Mouse (Mus musculus): ENCODE results near the gene Coq4.

Gene Coq4

GRCm38 (mm10) chr2:29802075-29802826 lies 15.0 kb downstream of the Coq4 start, which contains the start of gene Slc27a4:
TSS of gene Slc27a4 (plus strand) at chr2:29802634.
- peak; percentile 95 for DNase-seq (ENCODE audit: low spot score)

DNA sequence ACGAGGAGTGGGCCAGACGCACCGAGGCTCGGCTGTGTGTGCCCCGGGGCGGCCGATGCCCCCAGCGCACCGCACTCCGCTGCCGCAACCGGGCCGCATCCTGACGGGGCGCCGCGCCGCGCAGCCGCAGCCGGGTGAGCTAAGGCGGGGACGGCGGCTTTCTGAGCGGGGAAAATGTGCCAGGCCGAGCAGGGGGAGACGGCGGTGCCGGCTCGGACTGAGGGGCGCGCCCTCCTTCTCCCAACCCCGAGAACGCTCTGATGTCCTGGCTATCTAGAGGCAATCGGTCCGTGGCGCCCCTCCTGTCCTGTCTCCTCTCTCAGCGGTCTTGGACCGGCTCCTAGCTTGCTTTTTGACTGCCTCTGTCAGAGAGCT lies 15.5 kb downstream of the Coq4 start:
- peak; percentile 30 for DNase-seq (ENCODE audit: low spot score)

- no peak for DNase-seq (ENCODE audit: low spot score)
Measured at GRCm38 (mm10) chr2:29803400-29803831, 16.1 kb downstream of the Coq4 start.

GRCm38 (mm10) chr2:29815678-29816371 lies 28.5 kb downstream of the Coq4 start:
- no peak for DNase-seq (ENCODE audit: low spot score)

DNA sequence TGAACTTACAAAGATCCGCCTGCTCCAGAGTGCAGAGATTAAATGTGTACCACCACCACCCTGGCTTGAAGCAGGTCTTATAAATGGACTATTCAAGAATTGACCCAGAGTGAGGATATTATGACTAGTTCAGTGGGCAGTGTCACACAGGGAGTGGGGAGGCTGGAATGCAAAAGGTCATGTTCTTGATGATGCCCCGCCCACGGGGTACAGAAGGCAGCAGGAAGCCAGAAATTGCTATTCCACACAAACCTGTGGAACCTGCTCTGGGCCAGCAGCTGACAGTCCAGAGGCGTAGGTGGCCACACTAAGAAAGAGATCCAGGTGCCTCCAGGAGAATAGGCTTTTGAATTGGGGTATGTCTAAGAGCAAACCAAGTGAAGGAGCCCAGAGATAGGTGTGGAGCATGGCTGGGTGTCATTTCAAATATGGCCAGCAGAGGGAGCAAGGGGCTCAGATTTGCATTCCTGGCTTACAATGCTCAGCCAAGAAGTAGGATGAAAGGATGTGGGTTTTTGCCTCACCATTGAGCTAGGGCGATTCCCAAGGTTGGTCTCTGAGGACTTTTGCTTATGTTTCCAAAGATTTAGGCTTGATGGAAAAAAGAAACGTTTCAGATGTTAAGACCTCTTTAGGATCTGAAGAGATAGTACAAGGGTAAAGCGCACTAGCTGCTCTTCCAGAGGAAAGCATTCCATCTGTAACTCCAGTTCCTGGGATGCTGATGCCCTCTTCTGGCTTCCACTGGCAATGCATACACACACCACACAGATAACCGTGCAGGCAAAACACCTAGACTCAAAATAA lies 30.3 kb downstream of the Coq4 start:
- DNase-seq (ENCODE audit: low spot score), result peak; percentile 60

GRCm38 (mm10) chr2:29819363-29819762 lies 32.1 kb downstream of the Coq4 start:
- no peak for DNase-seq (ENCODE audit: low spot score)

GRCm38 (mm10) chr2:29820025-29820817 lies 32.9 kb downstream of the Coq4 start, which contains the start of gene Urm1:
TSS of gene Urm1 (plus strand) at chr2:29820075.
- peak; percentile 68 for DNase-seq (ENCODE audit: low spot score)

GRCm38 (mm10) chr2:29826318-29826925 lies 39.1 kb downstream of the Coq4 start:
- DNase-seq (ENCODE audit: low spot score), result no peak

DNA sequence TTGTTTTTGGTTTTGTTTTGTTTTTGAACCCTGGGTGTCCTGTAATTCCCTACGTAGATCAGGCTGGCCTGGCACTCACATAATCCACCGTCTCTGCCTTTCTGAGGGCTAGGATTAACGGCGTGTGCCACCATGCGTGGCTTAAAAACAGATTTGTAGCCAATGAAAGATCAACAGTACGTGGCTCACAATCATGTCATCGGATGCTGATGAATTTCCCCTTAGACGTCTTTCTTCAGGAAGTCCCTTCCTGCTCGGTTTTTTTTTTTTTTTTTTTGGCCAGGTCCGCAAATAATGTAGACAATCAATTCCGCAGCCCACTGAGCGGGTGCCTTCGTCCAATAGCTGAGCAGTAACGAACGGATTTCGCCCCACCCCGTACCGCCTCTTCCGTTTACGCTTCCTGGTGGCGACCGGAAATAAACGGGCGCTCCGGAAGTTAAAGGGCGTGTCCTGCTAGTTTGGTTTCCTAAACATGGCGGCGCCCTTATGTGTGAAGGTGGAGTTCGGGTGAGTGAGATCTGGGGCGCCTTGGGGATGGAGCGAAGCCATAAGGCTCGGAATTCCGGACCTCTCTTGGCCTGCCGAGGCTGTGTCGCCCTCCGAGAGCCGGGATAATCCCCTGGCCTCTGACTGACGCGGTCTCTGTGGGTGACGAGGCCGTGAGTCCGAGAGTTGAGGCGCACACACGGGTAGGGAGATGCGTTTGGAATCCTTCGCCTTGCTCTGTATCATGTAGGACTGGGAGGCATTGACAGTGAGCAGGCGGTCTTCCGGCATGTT lies 39.8 kb downstream of the Coq4 start:
- DNase-seq (ENCODE audit: low spot score), result peak; percentile 96

DNA sequence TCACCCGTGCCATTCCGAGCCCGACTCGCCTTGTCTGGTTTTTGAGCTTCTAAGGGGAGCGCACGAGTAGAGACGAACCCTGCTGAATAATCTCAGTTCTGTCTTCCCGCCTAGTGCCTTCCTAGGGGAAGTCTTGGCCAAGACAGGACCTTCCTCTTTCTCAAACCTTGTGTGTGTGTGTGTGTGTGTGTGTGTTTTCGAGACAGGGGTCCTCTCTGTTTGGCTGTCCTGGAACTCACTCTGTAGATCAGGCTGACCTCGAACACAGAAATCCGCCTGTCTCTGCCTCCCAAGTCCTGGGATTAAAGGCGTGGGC lies 40.4 kb downstream of the Coq4 start:
- no peak for DNase-seq (ENCODE audit: low spot score)

DNA sequence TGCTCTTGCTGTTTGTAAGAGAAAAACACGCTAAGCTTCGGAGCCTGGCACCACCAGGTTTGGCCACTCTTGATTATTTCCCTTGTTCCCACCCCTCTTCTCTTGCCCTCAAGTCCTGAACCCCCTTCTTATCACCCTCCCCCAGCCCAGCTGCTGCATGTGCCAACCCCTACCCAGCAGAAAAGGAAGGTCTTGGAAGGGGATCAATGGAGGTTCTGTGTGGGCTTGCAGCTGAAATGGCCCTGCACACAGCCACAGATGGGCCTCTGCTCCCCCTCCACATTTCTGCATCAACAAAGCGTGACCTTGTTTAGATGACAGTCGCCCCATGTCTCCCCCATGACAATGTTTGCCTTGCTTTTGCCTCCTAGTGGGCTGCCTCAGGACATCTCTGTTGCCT lies 43.8 kb downstream of the Coq4 start:
- DNase-seq (ENCODE audit: low spot score), result no peak

DNA sequence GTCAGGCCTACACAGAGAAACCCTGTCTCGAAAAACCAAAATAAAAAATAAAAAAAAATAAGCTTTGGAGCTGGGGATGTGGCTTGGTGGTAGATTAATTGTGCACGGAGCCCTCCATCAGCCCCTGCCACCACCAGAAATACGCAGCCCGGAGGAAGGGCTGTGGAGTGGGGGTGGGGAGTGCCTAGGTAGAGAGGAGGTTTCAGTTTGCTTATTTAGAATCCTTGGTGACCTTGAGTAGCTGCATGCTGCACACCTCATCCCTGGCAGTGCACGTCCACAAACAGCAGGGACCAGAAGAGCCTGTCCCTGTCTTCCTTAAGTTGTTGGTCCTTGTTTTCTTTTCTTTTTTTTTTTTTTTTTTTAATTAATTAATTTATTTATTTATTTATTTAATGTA lies 46.5 kb downstream of the Coq4 start:
- DNase-seq (ENCODE audit: low spot score), result no peak

GRCm38 (mm10) chr2:29835391-29835899 lies 48.2 kb downstream of the Coq4 start:
- DNase-seq (ENCODE audit: low spot score), result no peak

DNA sequence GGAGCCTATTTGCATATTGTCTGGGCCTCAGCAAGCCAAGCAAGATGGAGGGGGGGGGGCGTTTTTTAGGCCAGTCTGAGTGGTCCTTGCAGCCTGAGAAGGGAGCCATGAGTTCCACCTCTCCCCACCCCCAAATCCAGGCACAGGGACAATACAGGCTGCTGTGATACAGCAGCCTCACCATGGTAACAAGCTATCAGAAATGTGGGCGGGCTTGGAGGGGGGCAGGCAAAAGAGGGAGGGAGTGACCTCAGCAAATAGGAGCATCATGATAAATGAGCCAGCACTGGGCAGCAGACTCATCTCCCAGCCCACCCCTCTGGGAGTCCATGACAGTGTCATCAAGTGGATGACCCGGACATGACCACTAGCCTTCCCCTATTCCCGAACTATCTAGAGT lies 52.2 kb downstream of the Coq4 start:
- no peak for DNase-seq (ENCODE audit: low spot score)

- no peak for DNase-seq (ENCODE audit: low spot score)
Measured at GRCm38 (mm10) chr2:29843231-29844105, 56.2 kb downstream of the Coq4 start.

DNA sequence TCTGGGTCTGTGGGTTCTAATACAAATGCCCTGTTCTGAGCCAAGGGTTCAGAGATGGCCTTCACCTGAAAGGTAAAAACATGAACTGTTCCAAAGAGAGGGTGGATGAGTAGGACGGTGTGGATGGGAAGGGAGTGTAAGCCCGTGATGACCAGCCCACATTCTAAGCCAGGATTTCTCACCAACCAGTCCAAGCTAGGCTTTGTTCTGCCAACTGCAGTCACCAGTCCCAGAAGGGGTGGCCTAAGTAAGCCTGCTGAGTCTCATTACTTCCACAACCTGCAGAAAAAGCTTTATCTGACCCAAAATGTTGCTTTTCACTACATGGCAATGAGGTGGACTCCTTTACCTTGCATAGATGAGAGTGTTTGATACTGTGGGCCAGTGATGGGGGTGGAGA lies 56.8 kb downstream of the Coq4 start:
- DNase-seq (ENCODE audit: low spot score), result no peak

- DNase-seq (ENCODE audit: low spot score), result no peak
Measured at GRCm38 (mm10) chr2:29844661-29845060, 57.4 kb downstream of the Coq4 start.

GRCm38 (mm10) chr2:29845636-29846035 lies 58.3 kb downstream of the Coq4 start:
- no peak for DNase-seq (ENCODE audit: low spot score)

DNA sequence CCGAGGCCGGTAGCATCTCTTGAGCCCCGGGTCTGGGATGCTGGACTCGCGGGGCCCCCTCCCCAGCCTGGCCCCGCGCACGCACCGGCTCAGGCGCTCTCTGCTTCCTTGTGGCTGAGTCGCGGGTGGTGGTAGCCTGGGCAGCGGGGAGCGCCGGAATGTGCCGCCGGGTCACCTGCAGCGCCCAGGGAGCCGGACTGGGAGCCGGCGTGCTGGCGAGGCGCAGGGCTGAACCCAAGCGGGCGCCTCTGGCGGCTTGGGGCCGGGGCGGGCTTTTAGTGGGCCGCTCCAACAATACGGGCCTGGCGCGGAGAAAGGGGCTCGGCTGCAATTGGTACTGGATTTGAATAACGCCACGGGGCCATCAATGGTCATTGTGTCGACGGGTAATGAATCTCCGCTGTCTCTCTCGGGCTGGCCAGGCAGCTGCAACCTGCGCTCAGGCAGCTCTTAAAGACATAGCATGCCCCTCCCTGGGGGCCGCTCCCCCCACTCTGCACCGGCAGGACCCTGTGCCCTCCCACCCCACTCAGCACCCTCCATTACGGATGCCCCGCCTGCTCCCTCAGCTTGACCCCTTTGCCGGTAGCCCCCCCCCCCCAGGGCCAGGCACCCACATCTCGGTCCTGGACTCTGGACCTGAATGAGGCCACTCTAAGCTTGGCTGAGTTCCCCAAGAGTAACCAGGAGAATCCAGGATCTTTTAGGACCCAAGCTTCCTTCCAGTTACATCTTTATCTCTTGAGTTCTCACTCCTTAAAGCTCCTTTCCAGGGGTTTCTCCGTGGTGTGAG lies 59.0 kb downstream of the Coq4 start:
- no peak for DNase-seq (ENCODE audit: low spot score)
